Mouse (Mus musculus) cerebellum, adult 8-10 months (tissue): Measurements from ENCODE around the gene Catsper1.

ENCODE experiments used
- DNase-seq: peaks from one replicate; pipeline ENCODE4 v3.0.0; 2022

The Catsper1 gene

GRCm38 (mm10) chr19:5356080-5356479 lies 20.5 kb downstream of the Catsper1 start:
- DNase-seq: no peak

- no peak for DNase-seq
These were observed 26.6 kb downstream of the Catsper1 start for GRCm38 (mm10) chr19:5362186-5362585.

GRCm38 (mm10) chr19:5364124-5364523 lies 28.6 kb downstream of the Catsper1 start:
- DNase-seq: no peak

- DNase-seq: no peak
These were observed 30.2 kb downstream of the Catsper1 start for GRCm38 (mm10) chr19:5365751-5366150.

GRCm38 (mm10) chr19:5366175-5367052 lies 30.9 kb downstream of the Catsper1 start, which contains the start of gene Eif1ad:
TSS of gene Eif1ad (plus strand) at chr19:5366741.
- peak; percentile 97 for DNase-seq

GRCm38 (mm10) chr19:5367053-5367359 lies 31.5 kb downstream of the Catsper1 start, which contains the start of gene Banf1:
TSS of gene Banf1 (minus strand) at chr19:5367168.
- no peak for DNase-seq

- DNase-seq: no peak
These were observed 31.9 kb downstream of the Catsper1 start for GRCm38 (mm10) chr19:5367455-5367854.

- DNase-seq: no peak
These were observed 35.4 kb downstream of the Catsper1 start for GRCm38 (mm10) chr19:5370932-5371331.

GRCm38 (mm10) chr19:5372724-5373123 lies 37.2 kb downstream of the Catsper1 start:
- DNase-seq: no peak

GRCm38 (mm10) chr19:5374177-5374576 lies 38.6 kb downstream of the Catsper1 start:
- DNase-seq: no peak

- DNase-seq: no peak
These were observed 39.2 kb downstream of the Catsper1 start for GRCm38 (mm10) chr19:5374748-5375147.

- DNase-seq: no peak
These were observed 41.9 kb downstream of the Catsper1 start for GRCm38 (mm10) chr19:5377446-5377845.

- no peak for DNase-seq
These were observed 47.8 kb downstream of the Catsper1 start for GRCm38 (mm10) chr19:5383326-5383725.

GRCm38 (mm10) chr19:5384715-5385114 lies 49.2 kb downstream of the Catsper1 start:
- DNase-seq: no peak

GRCm38 (mm10) chr19:5388011-5388441 lies 52.5 kb downstream of the Catsper1 start:
- DNase-seq: no peak

GRCm38 (mm10) chr19:5388588-5389242 lies 53.2 kb downstream of the Catsper1 start, which contains the start of gene Sart1:
TSS of gene Sart1 (minus strand) at chr19:5388703.
- DNase-seq: peak; percentile 94

GRCm38 (mm10) chr19:5389647-5390046 lies 54.1 kb downstream of the Catsper1 start:
- DNase-seq: no peak

GRCm38 (mm10) chr19:5390416-5390815 lies 54.9 kb downstream of the Catsper1 start:
- DNase-seq: no peak

GRCm38 (mm10) chr19:5392892-5393291 lies 57.4 kb downstream of the Catsper1 start:
- DNase-seq: peak; percentile 69
